Comparison of ENCODE assay signal across 7 mouse cellular contexts in the genomic region with DNA sequence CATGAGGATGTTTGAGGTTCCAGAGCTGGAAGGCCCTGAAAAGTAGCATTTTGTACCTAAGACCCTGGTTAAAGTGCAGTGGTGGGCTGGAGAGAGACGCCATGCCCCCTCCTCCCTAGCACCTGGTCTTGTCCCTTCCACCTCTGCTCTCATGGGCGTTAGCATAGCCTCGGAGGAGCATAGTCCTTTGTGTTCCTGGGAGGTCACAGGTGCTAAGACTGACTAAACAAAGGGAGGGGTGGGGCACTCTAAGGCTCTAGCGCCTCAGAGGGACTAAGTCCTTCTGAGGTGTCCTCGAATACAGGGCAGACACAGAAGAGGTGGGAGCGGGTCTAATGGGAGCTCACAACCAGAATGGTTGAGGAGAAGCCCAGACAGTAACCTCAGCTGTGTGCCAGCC.
"Had no signal": no experiment of that assay in that cellular context is flagged by ENCODE, and none has a peak within 500 bp of the region (broad histone marks: within the 10 kb centered on the region; RNA-seq: fewer than 3 reads in every experiment).

No protein-coding gene starts in this region.

- H3K4me2 ChIP-seq: limb, embryonic 12.5 days; liver, embryonic 15.5 days; lung, embryonic 14.5 days; midbrain, embryonic 12.5 days; neural tube, embryonic 15.5 days had no signal

- H3K4me1 ChIP-seq: limb, embryonic 12.5 days; neural tube, embryonic 15.5 days had no signal

- H3K4me3 ChIP-seq: limb, embryonic 12.5 days; liver, embryonic 15.5 days; midbrain, embryonic 12.5 days; myocyte; neural tube, embryonic 15.5 days had no signal

- H3K36me3 ChIP-seq: liver, embryonic 15.5 days had no signal

- H3K27ac ChIP-seq: kidney, postnatal 0 days; limb, embryonic 12.5 days; liver, embryonic 15.5 days; midbrain, embryonic 12.5 days; neural tube, embryonic 15.5 days had no signal

- H3K27me3 ChIP-seq: limb, embryonic 12.5 days; midbrain, embryonic 12.5 days; neural tube, embryonic 15.5 days had no signal

- H3K9ac ChIP-seq: limb, embryonic 12.5 days; liver, embryonic 15.5 days; lung, embryonic 14.5 days; midbrain, embryonic 12.5 days; neural tube, embryonic 15.5 days had no signal

- H3K9me3 ChIP-seq: limb, embryonic 12.5 days; liver, embryonic 15.5 days; midbrain, embryonic 12.5 days; neural tube, embryonic 15.5 days had no signal
